Mouse (Mus musculus) urinary bladder, adult 18-20 months (tissue): ENCODE results near the gene AL607142.1.

Experiments
- DNase-seq, 2 experiments: peaks; one replicate each; pipeline ENCODE4 v3.0.0; 2022; ENCODE audit warnings: low spot score in 2 of 2, mixed read lengths in 2 of 2

The AL607142.1 gene

GRCm38 (mm10) chr4:120064696-120065095 lies at the start of gene AL607142.1:
Gene AL607142.1, plus strand, starts transcription at chr4:120064996.
- DNase-seq = no peak

GRCm38 (mm10) chr4:120018426-120018825 lies 46.4 kb upstream of the AL607142.1 start:
- no peak for DNase-seq

- DNase-seq = no peak
These were observed 42.4 kb upstream of the AL607142.1 start for GRCm38 (mm10) chr4:120022392-120022791.

- DNase-seq = no peak
These were observed 41.5 kb upstream of the AL607142.1 start for GRCm38 (mm10) chr4:120023221-120023840.

- DNase-seq = no peak
These were observed 40.7 kb upstream of the AL607142.1 start for GRCm38 (mm10) chr4:120024071-120024470.

- DNase-seq = no peak
These were observed 37.1 kb upstream of the AL607142.1 start for GRCm38 (mm10) chr4:120027671-120028070.

- no peak for DNase-seq
These were observed 34.9 kb upstream of the AL607142.1 start for GRCm38 (mm10) chr4:120029937-120030336.

- DNase-seq = peak; percentile 13 to 38
These were observed 32.3 kb upstream of the AL607142.1 start for GRCm38 (mm10) chr4:120032320-120032983.

GRCm38 (mm10) chr4:120032984-120033355 lies 31.8 kb upstream of the AL607142.1 start:
- peak in 1 of 2 experiments; percentile 43 for DNase-seq

GRCm38 (mm10) chr4:120036294-120036693 lies 28.5 kb upstream of the AL607142.1 start:
- DNase-seq = no peak

GRCm38 (mm10) chr4:120037007-120037406 lies 27.8 kb upstream of the AL607142.1 start:
- DNase-seq = no peak

GRCm38 (mm10) chr4:120041520-120041919 lies 23.3 kb upstream of the AL607142.1 start:
- no peak for DNase-seq

GRCm38 (mm10) chr4:120042480-120042879 lies 22.3 kb upstream of the AL607142.1 start:
- no peak for DNase-seq

GRCm38 (mm10) chr4:120044612-120045011 lies 20.2 kb upstream of the AL607142.1 start:
- DNase-seq = no peak

- no peak for DNase-seq
These were observed 19.7 kb upstream of the AL607142.1 start for GRCm38 (mm10) chr4:120045131-120045537.

- no peak for DNase-seq
These were observed 18.9 kb upstream of the AL607142.1 start for GRCm38 (mm10) chr4:120045871-120046270.

GRCm38 (mm10) chr4:120047060-120047459 lies 17.7 kb upstream of the AL607142.1 start:
- no peak for DNase-seq

GRCm38 (mm10) chr4:120048274-120048673 lies 16.5 kb upstream of the AL607142.1 start:
- DNase-seq = no peak

- no peak for DNase-seq
These were observed 14.9 kb upstream of the AL607142.1 start for GRCm38 (mm10) chr4:120049857-120050256.

GRCm38 (mm10) chr4:120052481-120052880 lies 12.3 kb upstream of the AL607142.1 start:
- no peak for DNase-seq

GRCm38 (mm10) chr4:120053026-120054005 lies 11.5 kb upstream of the AL607142.1 start:
- DNase-seq = no peak

GRCm38 (mm10) chr4:120054145-120054544 lies 10.7 kb upstream of the AL607142.1 start:
- no peak for DNase-seq
